Mouse (Mus musculus): ENCODE results near the gene Fkbp5.
"Not testable (repeated sequence)": the region's sequence is repeated elsewhere in the genome, so short reads cannot be mapped to it uniquely, and the experiment has no call there.

DNA sequence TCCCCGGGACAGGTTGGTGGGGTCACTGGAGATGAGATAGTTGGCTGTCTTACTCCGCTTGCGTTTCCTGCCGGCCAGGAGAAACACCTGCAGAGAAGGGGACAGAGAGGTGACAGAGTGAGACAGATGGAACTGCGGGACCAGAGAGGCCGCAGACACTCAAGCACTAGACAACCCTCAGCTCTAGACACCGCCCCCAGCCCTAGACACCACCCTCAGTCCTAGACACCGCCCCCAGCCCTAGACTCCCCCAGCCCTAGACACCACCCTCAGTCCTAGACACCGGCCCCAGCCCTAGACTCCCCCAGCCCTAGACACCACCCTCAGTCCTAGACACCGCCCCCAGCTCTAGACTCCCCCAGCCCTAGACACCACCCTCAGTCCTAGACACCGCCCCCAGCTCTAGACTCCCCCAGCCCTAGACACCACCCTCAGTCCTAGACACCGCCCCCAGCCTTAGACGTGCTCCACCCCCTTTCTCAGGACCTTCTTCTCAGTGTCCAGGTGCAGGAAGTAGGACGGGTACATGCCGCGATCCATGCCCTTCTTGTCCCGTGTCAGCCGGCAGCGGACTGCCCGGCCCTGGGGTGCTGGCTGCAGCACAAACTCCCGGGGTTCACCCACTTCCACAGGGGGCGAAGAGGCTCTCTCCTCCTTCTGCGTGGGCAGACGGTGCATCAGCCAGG, 158.6 kb downstream of the Fkbp5 start:
- not testable (repeated sequence) for TF ChIP-seq CTCF (IDR thresholded peaks at IDR 0.05; ENCODE audit: extremely low read depth, insufficient read length, insufficient replicate concordance, low read depth, low read length); POLR2A (IDR thresholded peaks at IDR 0.05; ENCODE audit: low read depth, low read length)

All from small intestine, adult 2 months (tissue).